Comparison of ENCODE assay signal across 22 mouse cellular contexts in the genomic region with DNA sequence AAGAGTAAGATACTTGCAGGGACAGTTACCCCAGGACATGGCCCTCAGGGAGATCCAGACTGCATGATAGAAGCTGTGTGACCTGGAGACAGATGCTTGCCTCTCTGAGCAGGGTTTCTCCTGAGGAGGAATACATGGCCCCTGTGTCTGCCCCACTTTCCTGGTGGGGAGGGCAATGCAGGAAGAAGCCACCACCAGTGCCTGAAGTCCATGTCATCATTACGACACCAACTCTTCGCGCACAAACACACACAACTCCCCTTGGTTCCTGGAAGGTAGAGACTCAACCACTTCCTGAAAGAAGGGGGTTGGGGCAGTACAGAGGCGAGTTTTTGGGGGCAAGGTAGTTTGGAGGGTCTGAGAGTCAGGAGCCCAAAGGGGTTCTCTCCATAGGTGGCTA. TPM values are rescaled to one million over a fixed set of nuclear protein-coding genes. Genes with fewer than 3 reads are reported as not detected.
DNase-seq lines count a peak whose midpoint lies in the region; ATAC-seq and TF ChIP-seq lines count a peak whose summit lies in the region.
"Had no signal": no experiment of that assay in that cellular context is flagged by ENCODE, and none has a peak within 500 bp of the region (broad histone marks: within the 10 kb centered on the region; RNA-seq: fewer than 3 reads in every experiment).

No protein-coding gene starts in this region.

- peaks cover 23% of the 10 kb centered on the region for H3K36me3 ChIP-seq in thymus, adult 2 months (ENCODE audit: control insufficient read depth, insufficient read depth, low read length)
- H3K36me3 ChIP-seq in forebrain, embryonic 16.5 days (ENCODE audit: control insufficient read depth, insufficient read depth): no peaks in the 10 kb centered on the region
- H3K36me3 ChIP-seq in forebrain, embryonic 10.5 days (replicated peaks): no peaks in the 10 kb centered on the region
- no peaks in the 10 kb centered on the region for H3K36me3 ChIP-seq in stomach, postnatal 0 days (ENCODE audit: control insufficient read depth, insufficient read depth, low read length)
- H3K36me3 ChIP-seq: hindbrain, embryonic 13.5 days; intestine, embryonic 15.5 days; limb, embryonic 10.5 days; midbrain, embryonic 12.5 days had no signal

- H3K27me3 ChIP-seq in thymus, adult 2 months (ENCODE audit: control insufficient read depth, insufficient read depth, low read length): no peaks in the 10 kb centered on the region
- no peaks in the 10 kb centered on the region for H3K27me3 ChIP-seq in forebrain, embryonic 16.5 days (replicated peaks; ENCODE audit: control insufficient read depth, insufficient read depth, low read length)
- H3K27me3 ChIP-seq in forebrain, embryonic 10.5 days (ENCODE audit: poor library complexity, severe bottlenecking): no peaks in the 10 kb centered on the region
- H3K27me3 ChIP-seq in stomach, postnatal 0 days (ENCODE audit: control insufficient read depth, insufficient read depth, low read length): no peaks in the 10 kb centered on the region
- H3K27me3 ChIP-seq: hindbrain, embryonic 13.5 days; intestine, embryonic 15.5 days; midbrain, embryonic 12.5 days had no signal

- no peak overlapping the region for H3K9ac ChIP-seq in forebrain, embryonic 16.5 days (replicated peaks; ENCODE audit: low read depth, low read length)
- no peak overlapping the region for H3K9ac ChIP-seq in stomach, postnatal 0 days (ENCODE audit: low read length)
- H3K9ac ChIP-seq: hindbrain, embryonic 13.5 days; intestine, embryonic 15.5 days; midbrain, embryonic 12.5 days had no signal

- no peaks in the 10 kb centered on the region for H3K9me3 ChIP-seq in forebrain, embryonic 16.5 days (ENCODE audit: control insufficient read depth, low read length)
- no peaks in the 10 kb centered on the region for H3K9me3 ChIP-seq in forebrain, embryonic 10.5 days
- no peaks in the 10 kb centered on the region for H3K9me3 ChIP-seq in stomach, postnatal 0 days (ENCODE audit: control insufficient read depth, low read length)
- H3K9me3 ChIP-seq: hindbrain, embryonic 13.5 days; intestine, embryonic 15.5 days; limb, embryonic 10.5 days; midbrain, embryonic 12.5 days had no signal

- H3K4me1 ChIP-seq in thymus, adult 2 months (replicated peaks; ENCODE audit: control insufficient read depth, insufficient read depth, low read length): peaks cover 45% of the 10 kb centered on the region
- no peaks in the 10 kb centered on the region for H3K4me1 ChIP-seq in forebrain, embryonic 16.5 days (replicated peaks; ENCODE audit: control insufficient read depth, insufficient read depth, low read length)
- peaks cover 6% of the 10 kb centered on the region for H3K4me1 ChIP-seq in forebrain, embryonic 10.5 days
- no peaks in the 10 kb centered on the region for H3K4me1 ChIP-seq in stomach, postnatal 0 days (replicated peaks; ENCODE audit: control insufficient read depth, insufficient read depth)
- H3K4me1 ChIP-seq: hindbrain, embryonic 13.5 days; intestine, embryonic 15.5 days; midbrain, embryonic 12.5 days had no signal

- H3K27ac ChIP-seq in thymus, adult 2 months (ENCODE audit: control insufficient read depth, insufficient read depth, low read length): peak overlapping the region; percentile 88
- H3K27ac ChIP-seq in forebrain, embryonic 16.5 days (ENCODE audit: low read length): no peak overlapping the region
- no peak overlapping the region for H3K27ac ChIP-seq in forebrain, embryonic 10.5 days
- no peak overlapping the region for H3K27ac ChIP-seq in stomach, postnatal 0 days (replicated peaks)
- H3K27ac ChIP-seq: hindbrain, embryonic 13.5 days; intestine, embryonic 15.5 days; limb, embryonic 10.5 days; midbrain, embryonic 12.5 days had no signal

- H3K4me3 ChIP-seq in thymus, adult 2 months (ENCODE audit: control insufficient read depth, insufficient read depth, low read length): peak overlapping the region; percentile 5; the same call in 1 of the 2 replicates
- H3K4me3 ChIP-seq in forebrain, embryonic 16.5 days (replicated peaks; ENCODE audit: low read length): no peak overlapping the region
- H3K4me3 ChIP-seq in forebrain, embryonic 10.5 days: no peak overlapping the region
- no peak overlapping the region for H3K4me3 ChIP-seq in stomach, postnatal 0 days (ENCODE audit: low read depth, low read length)
- H3K4me3 ChIP-seq: hindbrain, embryonic 13.5 days; intestine, embryonic 15.5 days; limb, embryonic 10.5 days; midbrain, embryonic 12.5 days had no signal

- no peak for TF ChIP-seq EP300 in stomach, postnatal 0 days (optimal IDR thresholded peaks at IDR 0.05)

- ATAC-seq in inflammation-experienced regulatory T-cells, adult 6 months: peak; percentile 61
- ATAC-seq in forebrain, embryonic 16.5 days: no peak
- no peak for ATAC-seq in stomach, postnatal 0 days (ENCODE audit: low FRiP score, low TSS enrichment)
- ATAC-seq: intestine, embryonic 15.5 days had no signal

- peak; percentile 75 for DNase-seq in CD4-positive, CD25-positive, alpha-beta regulatory T cell, adult 2 months (ENCODE audit: low read depth, low spot score)
- DNase-seq in T-cell, adult 2 months (ENCODE audit: low spot score): peak; percentile 88
- DNase-seq in thymus, adult 2 months: peak; percentile 57
- DNase-seq in forebrain, embryonic 10.5 days (ENCODE audit: extremely low spot score, low spot score): no peak
- no peak for DNase-seq in heart, adult 18-20 months
- no peak for DNase-seq in stomach, postnatal 0 days (ENCODE audit: low spot score)
- DNase-seq: adrenal gland, adult 2 months; cerebellum, adult 9-11 months; gastrocnemius, postnatal 10 days; heart, postnatal 14 days; kidney, adult 9 months; kidney, postnatal 25 days; lung, adult 2 months; lung, postnatal 4 days; retina, postnatal 1 day had no signal

- no peak for TF ChIP-seq CTCF in thymus, adult 2 months (IDR thresholded peaks at IDR 0.05; ENCODE audit: borderline replicate concordance, control insufficient read depth, extremely low read depth, insufficient read depth, low read length, poor library complexity)
- no peak for TF ChIP-seq CTCF in stomach, postnatal 0 days (IDR thresholded peaks at IDR 0.05; ENCODE audit: low read depth)

- TF ChIP-seq POLR2A in thymus, adult 2 months (IDR thresholded peaks at IDR 0.05; ENCODE audit: control insufficient read depth, extremely low read depth, insufficient read depth, low read length, poor library complexity): 0 out of 2 replicates have a peak, but pooled peaks have one; percentile 41

- WGBS in thymus, adult 2 months: 12% methylated on average over 4 of the region's 4 CpGs
- 86% methylated on average over 4 of the region's 4 CpGs for WGBS in forebrain, embryonic 16.5 days
- 86% methylated on average over 4 of the region's 4 CpGs for WGBS in forebrain, embryonic 10.5 days
- WGBS in stomach, postnatal 0 days: 80% methylated on average over 4 of the region's 4 CpGs

- no peak overlapping the region for H3K4me2 ChIP-seq in forebrain, embryonic 16.5 days (ENCODE audit: low read length)
- H3K4me2 ChIP-seq in stomach, postnatal 0 days (replicated peaks; ENCODE audit: low read depth): no peak overlapping the region
- H3K4me2 ChIP-seq: heart, embryonic 11.5 days; hindbrain, embryonic 13.5 days; intestine, embryonic 15.5 days; midbrain, embryonic 12.5 days had no signal

RNA-seq across cellular contexts. Expression of gene Selplg, which starts 8.2 kb away (rescaled TPM):
- 100 to 1,000 TPM; 457 to 620 (median 469) TPM for polyA plus RNA-seq in inflammation-experienced regulatory T-cells, adult 6 months (2017; shearing (Covaris generic))
- polyA plus RNA-seq in thymus, adult 2 months (2012; rRNA removed): 755 and 783 TPM in 2 replicates
- 1.8 and 2.0 TPM in 2 replicates for polyA plus RNA-seq in forebrain, embryonic 16.5 days (2015; fragmentation: Nextera tagmentation; extraction: Ambion mirVana)
- 0.74 and 0.82 TPM in 2 replicates for polyA plus RNA-seq in forebrain, embryonic 10.5 days (2016; fragmentation: Nextera tagmentation; extraction: Ambion mirVana)
- total RNA-seq in heart, adult 18-20 months (2021): 1 to 10 TPM; 4.4 to 7.3 TPM
- 2.0 and 2.6 TPM in 2 replicates for polyA plus RNA-seq in stomach, postnatal 0 days (2015; fragmentation: Nextera tagmentation; extraction: Ambion mirVana)

RNA-seq across cellular contexts. Expression of gene Tmem119, which starts 23.9 kb away (rescaled TPM):
- polyA plus RNA-seq in inflammation-experienced regulatory T-cells, adult 6 months (2017; shearing (Covaris generic)): not detected
- 8.8 and 11.7 TPM in 2 replicates for polyA plus RNA-seq in thymus, adult 2 months (2012; rRNA removed)
- 4.4 and 7.9 TPM in 2 replicates for polyA plus RNA-seq in forebrain, embryonic 16.5 days (2015; fragmentation: Nextera tagmentation; extraction: Ambion mirVana)
- 28.8 and 36.2 TPM in 2 replicates for polyA plus RNA-seq in forebrain, embryonic 10.5 days (2016; fragmentation: Nextera tagmentation; extraction: Ambion mirVana)
- total RNA-seq in heart, adult 18-20 months (2021): 1 to 10 TPM; 2.7 to 5.1 TPM
- polyA plus RNA-seq in stomach, postnatal 0 days (2015; fragmentation: Nextera tagmentation; extraction: Ambion mirVana): 35.3 and 36.6 TPM in 2 replicates

RNA-seq across cellular contexts. Expression of gene Iscu, which starts 51.7 kb away (rescaled TPM):
- 10 to 100 TPM in 2 of 3 experiments, 1 to 10 TPM in 1; 5.7 to 45.5 (median 16.1) TPM for polyA plus RNA-seq in inflammation-experienced regulatory T-cells, adult 6 months (2017; shearing (Covaris generic))
- 80.6 and 93.7 TPM in 2 replicates for polyA plus RNA-seq in thymus, adult 2 months (2012; rRNA removed)
- polyA plus RNA-seq in forebrain, embryonic 16.5 days (2015; fragmentation: Nextera tagmentation; extraction: Ambion mirVana): 76.9 and 79.6 TPM in 2 replicates
- 102 and 106 TPM in 2 replicates for polyA plus RNA-seq in forebrain, embryonic 10.5 days (2016; fragmentation: Nextera tagmentation; extraction: Ambion mirVana)
- 100 to 1,000 TPM; 207 to 210 TPM for total RNA-seq in heart, adult 18-20 months (2021)
- polyA plus RNA-seq in stomach, postnatal 0 days (2015; fragmentation: Nextera tagmentation; extraction: Ambion mirVana): 154 and 166 TPM in 2 replicates

RNA-seq across cellular contexts. Expression of gene Sart3, which starts 51.9 kb away (rescaled TPM):
- polyA plus RNA-seq in inflammation-experienced regulatory T-cells, adult 6 months (2017; shearing (Covaris generic)): 10 to 100 TPM; 12.7 to 15.3 (median 13.0) TPM
- 47.5 and 53.1 TPM in 2 replicates for polyA plus RNA-seq in thymus, adult 2 months (2012; rRNA removed)
- polyA plus RNA-seq in forebrain, embryonic 16.5 days (2015; fragmentation: Nextera tagmentation; extraction: Ambion mirVana): 50.7 and 52.7 TPM in 2 replicates
- 74.6 and 78.3 TPM in 2 replicates for polyA plus RNA-seq in forebrain, embryonic 10.5 days (2016; fragmentation: Nextera tagmentation; extraction: Ambion mirVana)
- 10 to 100 TPM in 1 of 2 experiments, 1 to 10 TPM in 1; 9.9 to 11.3 TPM for total RNA-seq in heart, adult 18-20 months (2021)
- 10.4 and 11.2 TPM in 2 replicates for polyA plus RNA-seq in stomach, postnatal 0 days (2015; fragmentation: Nextera tagmentation; extraction: Ambion mirVana)

Comparison
In these comparisons a context has a peak if more than half of its experiments do, and no peak if none do; other contexts are left out.
1. DNase-seq: peak in CD4-positive, CD25-positive, alpha-beta regulatory T cell, adult 2 months (single experiment), T-cell, adult 2 months (single experiment) and thymus, adult 2 months (single experiment); none in forebrain, embryonic 10.5 days (single experiment), heart, adult 18-20 months (0 of 2) and stomach, postnatal 0 days (single experiment).
2. RNA of gene Selplg, which starts 8.2 kb away (polyA plus RNA-seq): 755 to 783 TPM in thymus, adult 2 months and 457 to 620 TPM in inflammation-experienced regulatory T-cells, adult 6 months; 2.0 to 2.6 TPM in stomach, postnatal 0 days, 1.8 to 2.0 TPM in forebrain, embryonic 16.5 days and 0.74 to 0.82 TPM in forebrain, embryonic 10.5 days; every median in the first group is over 100 times any median in the second.